Mouse (Mus musculus): ENCODE results near the gene Clcn5.

Gene Clcn5

GRCm38 (mm10) chrX:7319089-7319721 is at the start of gene Clcn5:
Clcn5 (minus strand) TSS chrX:7319358.
- DNase-seq (ENCODE audit: low spot score in 2 of 2), result peak; percentile 94 to 96

- DNase-seq (ENCODE audit: low spot score in 2 of 2), result no peak
Measured at GRCm38 (mm10) chrX:7325455-7325854, 6.3 kb upstream of the Clcn5 start.

- peak; percentile 19 to 53 for DNase-seq (ENCODE audit: low spot score in 2 of 2)
Measured at GRCm38 (mm10) chrX:7322288-7322687, 3.1 kb upstream of the Clcn5 start.

GRCm38 (mm10) chrX:7320571-7320970 is 1.4 kb upstream of the Clcn5 start:
- no peak for DNase-seq (ENCODE audit: low spot score in 2 of 2)

- DNase-seq (ENCODE audit: low spot score in 2 of 2), result peak in 1 of 2 experiments; percentile 6
Measured at GRCm38 (mm10) chrX:7318551-7319025, 570 bp downstream of the Clcn5 start.

- peak; percentile 19 to 24 for DNase-seq (ENCODE audit: low spot score in 2 of 2)
Measured at GRCm38 (mm10) chrX:7315115-7315514, 4.0 kb downstream of the Clcn5 start.

- DNase-seq (ENCODE audit: low spot score in 2 of 2), result no peak
Measured at GRCm38 (mm10) chrX:7314645-7315044, 4.5 kb downstream of the Clcn5 start.

GRCm38 (mm10) chrX:7308242-7308641 is 10.9 kb downstream of the Clcn5 start:
- no peak for DNase-seq (ENCODE audit: low spot score in 2 of 2)

- no peak for DNase-seq (ENCODE audit: low spot score in 2 of 2)
Measured at GRCm38 (mm10) chrX:7306861-7307260, 12.3 kb downstream of the Clcn5 start.

GRCm38 (mm10) chrX:7292981-7293380 is 26.2 kb downstream of the Clcn5 start:
- DNase-seq (ENCODE audit: low spot score in 2 of 2), result no peak

- DNase-seq (ENCODE audit: low spot score in 2 of 2), result no peak
Measured at GRCm38 (mm10) chrX:7292151-7292768, 26.9 kb downstream of the Clcn5 start.

GRCm38 (mm10) chrX:7288976-7289375 is 30.2 kb downstream of the Clcn5 start:
- no peak for DNase-seq (ENCODE audit: low spot score in 2 of 2)

GRCm38 (mm10) chrX:7287051-7287734 is 32.0 kb downstream of the Clcn5 start:
- no peak for DNase-seq (ENCODE audit: low spot score in 2 of 2)

GRCm38 (mm10) chrX:7282636-7283035 is 36.5 kb downstream of the Clcn5 start:
- DNase-seq (ENCODE audit: low spot score in 2 of 2), result no peak

GRCm38 (mm10) chrX:7279722-7280121 is 39.4 kb downstream of the Clcn5 start:
- DNase-seq (ENCODE audit: low spot score in 2 of 2), result no peak

- no peak for DNase-seq (ENCODE audit: low spot score in 2 of 2)
Measured at GRCm38 (mm10) chrX:7276564-7276963, 42.6 kb downstream of the Clcn5 start.

GRCm38 (mm10) chrX:7261149-7261548 is 58.0 kb downstream of the Clcn5 start:
- no peak for DNase-seq (ENCODE audit: low spot score in 2 of 2)

- DNase-seq (ENCODE audit: low spot score in 2 of 2), result no peak
Measured at GRCm38 (mm10) chrX:7260400-7261113, 58.6 kb downstream of the Clcn5 start.

GRCm38 (mm10) chrX:7259718-7260117 is 59.4 kb downstream of the Clcn5 start:
- no peak for DNase-seq (ENCODE audit: low spot score in 2 of 2)

- DNase-seq (ENCODE audit: low spot score in 2 of 2), result no peak
Measured at GRCm38 (mm10) chrX:7256022-7256421, 63.1 kb downstream of the Clcn5 start.

- DNase-seq (ENCODE audit: low spot score in 2 of 2), result no peak
Measured at GRCm38 (mm10) chrX:7204099-7204498, 115.1 kb downstream of the Clcn5 start.

- no peak for DNase-seq (ENCODE audit: low spot score in 2 of 2)
Measured at GRCm38 (mm10) chrX:7203535-7203934, 115.6 kb downstream of the Clcn5 start.
